Mouse (Mus musculus): Measurements from ENCODE around the gene Gpn2.

- no peak for TF ChIP-seq E2F4 (IDR thresholded peaks at IDR 0.05; ENCODE audit: insufficient read depth)
- TF ChIP-seq POLR2A (IDR thresholded peaks at IDR 0.05; ENCODE audit: insufficient read length, low read depth) = no peak
- TF ChIP-seq MAX (IDR thresholded peaks at IDR 0.05; ENCODE audit: low read depth) = no peak
- TF ChIP-seq SRF (IDR thresholded peaks at IDR 0.05; ENCODE audit: control insufficient read depth, insufficient read length, low read depth) = no peak
- no peak for TF ChIP-seq MYOD1 (IDR thresholded peaks at IDR 0.05; ENCODE audit: control insufficient read depth in 1 of 3, insufficient read length in 2 of 3, low read depth in 2 of 3)
Observed at GRCm38 (mm10) chr4:133583690-133584058, 488 bp upstream of the Gpn2 start.
